Mouse (Mus musculus) thymus, adult 2 months (tissue): ENCODE data around the gene Hbb-bs.

Experiments used
- CTCF ChIP-seq: fragments of 200-500 bp; IDR thresholded peaks from 2 replicates; pipeline ENCODE4 v1.5.1; 2012; ENCODE audit warnings: mild to moderate bottlenecking, control low read depth, low read length, moderate library complexity, borderline replicate concordance; ENCODE audit not compliant: control insufficient read depth, poor library complexity, insufficient read depth; ENCODE audit errors: extremely low read depth
- POLR2A ChIP-seq: fragments of 200-500 bp; IDR thresholded peaks from 2 replicates; pipeline ENCODE4 v1.6.1; 2012; ENCODE audit warnings: mild to moderate bottlenecking, low read length, control low read depth, moderate library complexity; ENCODE audit not compliant: control insufficient read depth, poor library complexity, insufficient read depth; ENCODE audit errors: extremely low read depth

DNA sequence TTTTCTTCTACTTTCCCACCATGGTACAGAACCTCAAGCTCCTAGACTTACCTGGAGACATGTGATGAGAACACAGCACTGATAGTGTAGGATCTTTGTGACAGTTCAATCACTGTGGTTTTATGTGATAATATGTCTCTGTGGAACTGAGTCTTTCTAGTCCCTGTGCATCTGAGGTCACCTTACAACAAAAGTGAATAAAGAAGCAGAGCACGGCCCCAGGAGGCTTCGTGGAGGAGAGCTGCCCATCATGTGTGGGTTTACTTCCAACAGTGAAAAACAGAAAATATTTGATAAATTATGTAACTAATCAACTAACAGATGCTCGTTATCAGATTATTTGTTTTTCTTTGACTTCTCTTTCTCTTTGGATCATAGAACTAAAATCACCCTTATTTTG lies 48.3 kb downstream of the Hbb-bs start, which contains the start of gene Olfr68:
- TF ChIP-seq CTCF (no peak), POLR2A (no peak)
